Mouse (Mus musculus): ENCODE measurements around the gene Cfap126. TPM values are rescaled to one million over a fixed set of nuclear protein-coding genes. Genes with fewer than 3 reads are reported as not detected.

The Cfap126 gene
- polyA plus RNA-seq, 1 experiment from 2014 or later: 6.6 TPM

GRCm38 (mm10) chr1:171149974-171150760, 36.4 kb downstream of the Cfap126 start, which contains the start of the genes Sdhc and Mpz:
Sdhc (minus strand) TSS chr1:171150603.
Mpz (plus strand) TSS chr1:171150711.
- H3K4me1 ChIP-seq: peaks cover 19% of the 10 kb centered on the region
- H3K9ac ChIP-seq: peak within 1 kb of the TSS; percentile 80
- H3K27me3 ChIP-seq: no peaks in the 10 kb centered on the region; the same call in 1 of the 2 replicates
- no peaks in the 10 kb centered on the region for H3K9me3 ChIP-seq (replicated peaks)
- ATAC-seq: peak; percentile 98
- H3K36me3 ChIP-seq (ENCODE audit: poor library complexity, severe bottlenecking): 0 out of 2 replicates have a peak, but pooled peaks cover 7% of the 10 kb centered on the region
- peak within 1 kb of the TSS; percentile 65 for H3K4me3 ChIP-seq
- H3K4me2 ChIP-seq: peak within 1 kb of the TSS; percentile 86
- under 1% methylated on average over 33 of the region's 34 CpGs for WGBS
- 0 out of 2 replicates have a peak within 1 kb of the TSS, but pooled peaks have one; percentile 36 for H3K27ac ChIP-seq

GRCm38 (mm10) chr1:171150838-171151391, 37.2 kb downstream of the Cfap126 start:
- H3K36me3 ChIP-seq (ENCODE audit: poor library complexity, severe bottlenecking): 0 out of 2 replicates have a peak, but pooled peaks cover 2% of the 10 kb centered on the region
- H3K4me1 ChIP-seq: peaks cover 19% of the 10 kb centered on the region
- peak overlapping the region; percentile 65 for H3K4me3 ChIP-seq
- peak overlapping the region; percentile 86 for H3K4me2 ChIP-seq
- no peaks in the 10 kb centered on the region for H3K9me3 ChIP-seq (replicated peaks)
- H3K9ac ChIP-seq: peak overlapping the region; percentile 71
- peaks cover 3% of the 10 kb centered on the region; the same call in 1 of the 2 replicates for H3K27me3 ChIP-seq
- WGBS: 6% methylated on average over 18 of the region's 18 CpGs
- 0 out of 2 replicates have a peak overlapping the region, but pooled peaks have one; percentile 36 for H3K27ac ChIP-seq
- peak; percentile 40 for ATAC-seq

GRCm38 (mm10) chr1:171151966-171152365, 38.2 kb downstream of the Cfap126 start:
- no peaks in the 10 kb centered on the region for H3K36me3 ChIP-seq (ENCODE audit: poor library complexity, severe bottlenecking)
- peaks cover 19% of the 10 kb centered on the region for H3K4me1 ChIP-seq
- no peak overlapping the region for H3K4me2 ChIP-seq
- peaks cover 8% of the 10 kb centered on the region for H3K27me3 ChIP-seq
- H3K27ac ChIP-seq: no peak overlapping the region
- WGBS: 84% methylated on average over 4 of the region's 4 CpGs
- no peak overlapping the region for H3K9ac ChIP-seq
- H3K9me3 ChIP-seq (replicated peaks): no peaks in the 10 kb centered on the region
- ATAC-seq: no peak
- no peak overlapping the region for H3K4me3 ChIP-seq

- 68% methylated on average over 3 of the region's 3 CpGs for WGBS
- Histone ChIP-seq H3K36me3 (ENCODE audit: poor library complexity, severe bottlenecking) (no peaks in the 10 kb centered on the region), H3K4me3 (no peak overlapping the region), H3K4me2 (no peak overlapping the region), H3K27ac (no peak overlapping the region), H3K4me1 (0 out of 2 replicates have a peak, but pooled peaks cover 6% of the 10 kb centered on the region), H3K9ac (no peak overlapping the region), H3K9me3 (replicated peaks) (no peaks in the 10 kb centered on the region), H3K27me3 (peaks cover 48% of the 10 kb centered on the region)
- no peak for ATAC-seq
Measured at GRCm38 (mm10) chr1:171156644-171157043, 42.9 kb downstream of the Cfap126 start.

GRCm38 (mm10) chr1:171157965-171158364, 44.2 kb downstream of the Cfap126 start:
- Histone ChIP-seq H3K4me3 (no peak overlapping the region), H3K4me2 (no peak overlapping the region), H3K4me1 (0 out of 2 replicates have a peak, but pooled peaks cover 6% of the 10 kb centered on the region), H3K9me3 (replicated peaks) (no peaks in the 10 kb centered on the region), H3K27me3 (peaks cover 49% of the 10 kb centered on the region), H3K36me3 (ENCODE audit: poor library complexity, severe bottlenecking) (no peaks in the 10 kb centered on the region), H3K9ac (no peak overlapping the region), H3K27ac (no peak overlapping the region)
- ATAC-seq: no peak

GRCm38 (mm10) chr1:171159485-171159975, 45.8 kb downstream of the Cfap126 start:
- Histone ChIP-seq H3K9ac (no peak overlapping the region), H3K27ac (no peak overlapping the region), H3K4me1 (0 out of 2 replicates have a peak, but pooled peaks cover 6% of the 10 kb centered on the region), H3K36me3 (ENCODE audit: poor library complexity, severe bottlenecking) (no peaks in the 10 kb centered on the region), H3K27me3 (peaks cover 49% of the 10 kb centered on the region), H3K4me3 (peak overlapping the region; percentile 14), H3K9me3 (replicated peaks) (no peaks in the 10 kb centered on the region), H3K4me2 (peak overlapping the region; percentile 48)
- no peak for ATAC-seq
- WGBS: 4% methylated on average over 15 of the region's 15 CpGs

- H3K4me3 ChIP-seq: no peak overlapping the region
- no peak overlapping the region for H3K9ac ChIP-seq
- no peak overlapping the region for H3K4me2 ChIP-seq
- H3K9me3 ChIP-seq (replicated peaks): no peaks in the 10 kb centered on the region
- WGBS: 83% methylated on average over 3 of the region's 3 CpGs
- H3K27me3 ChIP-seq: peaks cover 43% of the 10 kb centered on the region
- H3K4me1 ChIP-seq: 0 out of 2 replicates have a peak, but pooled peaks cover 6% of the 10 kb centered on the region
- no peak for ATAC-seq
- H3K36me3 ChIP-seq (ENCODE audit: poor library complexity, severe bottlenecking): no peaks in the 10 kb centered on the region
- no peak overlapping the region for H3K27ac ChIP-seq
Measured at GRCm38 (mm10) chr1:171162526-171162925, 48.8 kb downstream of the Cfap126 start.

- H3K9ac ChIP-seq: no peak overlapping the region
- 0 out of 2 replicates have a peak, but pooled peaks cover 6% of the 10 kb centered on the region for H3K4me1 ChIP-seq
- no peaks in the 10 kb centered on the region for H3K9me3 ChIP-seq (replicated peaks)
- no peak overlapping the region for H3K27ac ChIP-seq
- peaks cover 27% of the 10 kb centered on the region for H3K27me3 ChIP-seq
- 43% methylated on average over 3 of the region's 3 CpGs for WGBS
- no peaks in the 10 kb centered on the region for H3K36me3 ChIP-seq (ENCODE audit: poor library complexity, severe bottlenecking)
- no peak for ATAC-seq
- H3K4me3 ChIP-seq: no peak overlapping the region
- no peak overlapping the region for H3K4me2 ChIP-seq
Measured at GRCm38 (mm10) chr1:171164258-171164657, 50.5 kb downstream of the Cfap126 start.

GRCm38 (mm10) chr1:171165629-171166345, 52.1 kb downstream of the Cfap126 start:
- Histone ChIP-seq H3K4me3 (no peak overlapping the region), H3K9ac (no peak overlapping the region), H3K4me2 (no peak overlapping the region), H3K9me3 (replicated peaks) (no peaks in the 10 kb centered on the region), H3K27ac (no peak overlapping the region), H3K4me1 (no peaks in the 10 kb centered on the region), H3K27me3 (peaks cover 11% of the 10 kb centered on the region), H3K36me3 (ENCODE audit: poor library complexity, severe bottlenecking) (no peaks in the 10 kb centered on the region)
- WGBS: 89% methylated on average over 5 of the region's 5 CpGs
- ATAC-seq: no peak

GRCm38 (mm10) chr1:171168906-171169305, 55.2 kb downstream of the Cfap126 start:
- Histone ChIP-seq H3K36me3 (ENCODE audit: poor library complexity, severe bottlenecking) (no peaks in the 10 kb centered on the region), H3K27me3 (0 out of 2 replicates have a peak, but pooled peaks cover 2% of the 10 kb centered on the region), H3K9ac (no peak overlapping the region), H3K9me3 (replicated peaks) (no peaks in the 10 kb centered on the region), H3K4me1 (no peaks in the 10 kb centered on the region), H3K4me2 (no peak overlapping the region), H3K4me3 (no peak overlapping the region), H3K27ac (no peak overlapping the region)
- WGBS: 89% methylated on average over 12 of the region's 12 CpGs
- no peak for ATAC-seq

- Histone ChIP-seq H3K9ac (no peak overlapping the region), H3K4me2 (no peak overlapping the region), H3K4me3 (no peak overlapping the region), H3K27ac (no peak overlapping the region), H3K4me1 (no peaks in the 10 kb centered on the region), H3K9me3 (replicated peaks) (no peaks in the 10 kb centered on the region), H3K36me3 (ENCODE audit: poor library complexity, severe bottlenecking) (no peaks in the 10 kb centered on the region), H3K27me3 (0 out of 2 replicates have a peak, but pooled peaks cover 2% of the 10 kb centered on the region)
- no peak for ATAC-seq
- WGBS: 67% methylated on average over 3 of the region's 3 CpGs
Measured at GRCm38 (mm10) chr1:171169913-171170312, 56.2 kb downstream of the Cfap126 start.

All from forebrain, embryonic 13.5 days (tissue).